Mouse (Mus musculus) heart, embryonic 12.5 days (tissue): ENCODE data around the gene Lipt1. TPM values are rescaled to one million over a fixed set of nuclear protein-coding genes. Genes with fewer than 3 reads are reported as not detected.

ENCODE experiments used
- ATAC-seq: fragments of 200-750 bp; cut with Nextera tagmentation; 2 replicates; pipeline ENCODE4 v1.8.0; 2017; ENCODE audit warnings: moderate TSS enrichment, moderate library complexity; ENCODE audit not compliant: insufficient number of reproducible peaks, low FRiP score
- H3K27ac ChIP-seq: fragments of 300-500 bp; sonication (generic); 2 replicates; pipeline ENCODE4 v1.5.1; 2016; ENCODE audit warnings: mild to moderate bottlenecking, moderate library complexity; ENCODE audit not compliant: poor library complexity, severe bottlenecking
- H3K27me3 ChIP-seq: fragments of 300-500 bp; sonication (generic); replicated peaks from 2 replicates; pipeline ENCODE4 v1.6.1; 2016; ENCODE audit warnings: mild to moderate bottlenecking, moderate library complexity
- H3K36me3 ChIP-seq: fragments of 300-500 bp; sonication (generic); 2 replicates; pipeline ENCODE4 v1.6.1; 2016; ENCODE audit warnings: mild to moderate bottlenecking, moderate library complexity
- H3K4me1 ChIP-seq: fragments of 300-500 bp; sonication (generic); replicated peaks from 2 replicates; pipeline ENCODE4 v1.6.1; 2016; ENCODE audit warnings: mild to moderate bottlenecking
- H3K4me2 ChIP-seq: fragments of 300-500 bp; sonication (generic); 2 replicates; pipeline ENCODE4 v1.6.1; 2016; ENCODE audit warnings: mild to moderate bottlenecking, moderate library complexity
- H3K4me3 ChIP-seq: fragments of 300-500 bp; sonication (generic); 2 replicates; pipeline ENCODE4 v1.5.1; 2016; ENCODE audit warnings: mild to moderate bottlenecking
- H3K9ac ChIP-seq: fragments of 300-500 bp; sonication (generic); 2 replicates; pipeline ENCODE4 v1.6.1; 2016; ENCODE audit warnings: mild to moderate bottlenecking, moderate library complexity
- H3K9me3 ChIP-seq: fragments of 300-500 bp; sonication (generic); replicated peaks from 2 replicates; pipeline ENCODE4 v1.6.1; 2016; ENCODE audit warnings: mild to moderate bottlenecking, moderate library complexity
- WGBS: fragments of 180-500 bp; shearing (Covaris S2); methylation state at CpG from one replicate; pipeline ENCODE4 v1.1.7; 2016; 5-methylcytosine and 5-hydroxymethylcytosine counted together
- polyA plus RNA-seq: library from polyadenylated mRNA; unstranded; fragments of >200 nt; fragmentation: Nextera tagmentation; extraction: Ambion mirVana; gene quantifications from 2 replicates; pipeline ENCODE4 v1.2.1, GENCODE M21; 2016

The Lipt1 gene
- polyA plus RNA-seq: 8.6 and 9.2 TPM in 2 replicates

DNA sequence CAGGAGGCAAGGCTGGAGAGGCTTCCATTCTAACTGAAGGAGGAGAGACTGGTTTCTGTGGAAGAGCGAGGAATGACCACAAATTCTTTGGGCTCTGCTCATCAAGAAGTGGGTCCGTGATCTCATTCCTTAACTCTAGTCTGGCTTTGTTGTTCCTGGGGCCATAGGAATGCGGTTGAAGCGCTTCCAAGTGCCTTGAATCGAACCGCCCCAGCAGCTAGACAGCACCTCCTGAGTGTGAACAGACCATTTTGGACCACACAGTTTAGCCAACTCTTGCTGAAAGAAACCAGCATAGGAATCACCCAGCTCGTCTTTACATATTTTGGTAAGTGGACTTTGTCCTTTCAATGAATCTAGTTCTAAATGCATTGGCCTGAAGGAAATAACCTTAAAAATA lies at the start of gene Lipt1:
Gene Lipt1, plus strand, starts transcription at position 35 of the 400 bp plus-strand sequence.
- Histone ChIP-seq H3K4me3 (peak within 1 kb of the TSS; percentile 68), H3K9ac (peak within 1 kb of the TSS; percentile 67), H3K27ac (peak within 1 kb of the TSS; percentile 53), H3K27me3 (peaks cover 8% of the 10 kb centered on the region; the same call in 1 of the 2 replicates), H3K4me2 (peak within 1 kb of the TSS; percentile 77), H3K36me3 (peaks cover 21% of the 10 kb centered on the region), H3K9me3 (peaks cover 10% of the 10 kb centered on the region), H3K4me1 (peaks cover 6% of the 10 kb centered on the region; the same call in 1 of the 2 replicates)
- ATAC-seq: peak; percentile 49; the same call in 1 of the 2 replicates
- 7% methylated on average over 7 of the region's 7 CpGs for WGBS

DNA sequence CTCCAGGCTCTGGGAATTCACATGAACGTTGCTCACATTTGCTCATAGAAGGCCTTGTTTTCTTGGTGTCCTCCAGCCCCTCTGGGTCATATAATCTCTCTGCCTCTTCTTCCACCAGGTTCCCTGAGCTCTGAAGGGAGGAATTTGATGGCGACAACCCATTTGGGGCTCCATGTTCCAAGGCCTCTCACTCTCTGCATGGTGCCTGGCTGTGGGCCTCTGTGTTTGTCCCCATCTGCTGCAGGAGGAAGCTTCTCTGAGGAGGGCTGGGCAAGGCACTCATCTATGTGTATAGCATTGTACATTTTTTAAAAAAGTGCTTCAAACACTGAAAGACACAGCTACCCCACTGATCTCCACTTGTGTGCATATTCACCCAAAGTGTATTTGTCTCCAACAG lies 39.9 kb upstream of the Lipt1 start:
- H3K27ac ChIP-seq: no peak overlapping the region
- no peaks in the 10 kb centered on the region for H3K9me3 ChIP-seq
- H3K36me3 ChIP-seq: peaks cover 8% of the 10 kb centered on the region
- H3K4me3 ChIP-seq: no peak overlapping the region
- H3K9ac ChIP-seq: no peak overlapping the region
- H3K4me1 ChIP-seq: no peaks in the 10 kb centered on the region
- 49% methylated on average over 2 of the region's 2 CpGs for WGBS
- no peaks in the 10 kb centered on the region for H3K27me3 ChIP-seq
- no peak overlapping the region for H3K4me2 ChIP-seq
- ATAC-seq: no peak

DNA sequence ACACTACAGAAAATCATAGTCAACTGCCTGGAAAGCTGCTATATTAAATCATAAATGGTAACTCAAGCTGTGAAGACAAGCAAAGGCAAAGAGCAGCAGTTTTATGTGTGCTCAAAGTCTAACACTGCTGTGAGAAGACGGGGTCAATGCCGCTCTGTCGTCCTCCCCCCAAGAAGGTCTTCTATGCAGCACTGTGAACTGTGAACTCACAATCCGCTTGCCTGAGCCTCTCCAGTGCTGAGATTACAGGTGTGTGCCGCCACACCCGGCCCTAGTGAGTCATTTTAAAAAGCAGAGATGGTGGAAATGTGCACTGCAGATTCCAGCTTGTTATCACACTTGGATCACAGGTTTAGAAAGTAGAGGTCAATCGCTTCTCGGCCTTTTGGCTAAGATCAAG lies 24.7 kb upstream of the Lipt1 start:
- H3K36me3 ChIP-seq: no peaks in the 10 kb centered on the region
- no peak overlapping the region for H3K4me3 ChIP-seq
- no peak overlapping the region for H3K9ac ChIP-seq
- H3K9me3 ChIP-seq: no peaks in the 10 kb centered on the region
- no peak for ATAC-seq
- no peaks in the 10 kb centered on the region for H3K27me3 ChIP-seq
- no peak overlapping the region for H3K4me2 ChIP-seq
- 73% methylated on average over 8 of the region's 8 CpGs for WGBS
- peaks cover 6% of the 10 kb centered on the region for H3K4me1 ChIP-seq
- H3K27ac ChIP-seq: no peak overlapping the region

DNA sequence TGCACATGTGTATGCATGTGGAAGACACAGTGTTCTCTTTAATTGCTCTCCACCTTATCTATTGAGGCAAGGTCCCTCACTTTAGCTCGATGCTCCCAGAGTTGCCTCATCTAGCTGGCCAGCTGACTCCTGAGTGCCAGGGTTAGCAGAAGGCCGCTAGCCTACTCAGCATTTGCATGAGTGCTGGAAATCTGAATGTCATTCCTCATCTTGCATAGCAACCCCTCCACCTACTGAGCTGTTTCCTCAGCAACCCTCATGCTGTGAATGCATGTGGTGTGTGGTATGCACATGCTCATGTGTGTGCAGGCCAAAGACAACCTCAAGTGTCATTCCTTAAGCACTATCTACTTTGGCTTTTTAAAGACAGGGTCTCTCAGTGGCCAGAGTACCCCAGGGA lies 20.8 kb upstream of the Lipt1 start:
- Histone ChIP-seq H3K9me3 (no peaks in the 10 kb centered on the region), H3K9ac (no peak overlapping the region), H3K27ac (no peak overlapping the region), H3K36me3 (peaks cover 6% of the 10 kb centered on the region; the same call in 1 of the 2 replicates), H3K27me3 (no peaks in the 10 kb centered on the region), H3K4me2 (no peak overlapping the region), H3K4me1 (peaks cover 6% of the 10 kb centered on the region), H3K4me3 (no peak overlapping the region)
- WGBS: 34% methylated on average over 2 of the region's 2 CpGs
- no peak for ATAC-seq

DNA sequence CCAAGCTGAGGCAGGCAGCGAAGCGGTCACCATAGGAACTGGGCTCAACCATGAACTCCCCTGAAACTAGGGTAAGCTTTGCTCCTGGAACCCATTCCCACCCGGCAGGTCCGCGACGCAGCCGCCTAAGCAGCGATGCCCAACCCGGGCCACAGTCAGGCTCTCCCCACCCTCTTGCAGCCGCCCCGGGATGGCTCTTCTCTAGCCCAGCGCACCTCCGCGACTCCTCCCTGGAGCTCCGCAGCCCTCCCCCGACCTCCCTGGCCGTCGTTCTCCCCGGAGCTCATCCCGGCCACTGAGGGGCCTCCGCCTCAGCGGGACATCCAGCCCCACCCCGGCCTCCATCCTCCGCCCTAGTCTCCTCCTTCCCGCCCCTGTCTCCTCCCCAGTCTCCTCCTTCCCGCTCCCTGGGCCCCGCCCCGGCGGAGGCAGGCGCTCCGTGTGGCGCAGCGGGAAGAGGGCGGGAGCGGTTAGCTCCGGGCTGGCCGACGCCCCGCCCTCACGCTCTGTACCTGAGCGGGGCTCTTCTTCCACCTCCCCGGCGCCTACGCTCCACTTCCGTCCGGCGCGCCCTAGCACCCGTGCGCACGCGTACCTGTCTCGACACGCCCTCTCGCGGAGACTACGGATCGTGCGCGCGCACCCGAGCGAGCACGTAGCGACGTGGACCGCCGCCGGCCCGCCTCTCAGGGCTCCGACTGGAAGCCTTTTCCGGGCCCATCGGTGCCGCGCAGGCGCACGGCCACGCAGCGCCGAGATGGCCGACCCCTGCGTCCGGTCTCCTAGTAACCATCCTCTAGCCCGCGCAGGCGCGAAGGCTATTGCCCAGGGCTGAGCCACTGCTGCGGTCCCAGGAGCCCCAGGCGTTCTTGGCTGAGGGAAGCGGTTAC lies 6.8 kb upstream of the Lipt1 start:
- Histone ChIP-seq H3K4me3 (peak overlapping the region; percentile 66), H3K4me2 (peak overlapping the region; percentile 67), H3K4me1 (peaks cover 5% of the 10 kb centered on the region), H3K27ac (peak overlapping the region; percentile 82), H3K27me3 (peaks cover 8% of the 10 kb centered on the region; the same call in 1 of the 2 replicates), H3K9me3 (no peaks in the 10 kb centered on the region), H3K9ac (peak overlapping the region; percentile 74), H3K36me3 (no peaks in the 10 kb centered on the region)
- WGBS: under 1% methylated on average over 89 of the region's 90 CpGs
- peak; percentile 98 for ATAC-seq

DNA sequence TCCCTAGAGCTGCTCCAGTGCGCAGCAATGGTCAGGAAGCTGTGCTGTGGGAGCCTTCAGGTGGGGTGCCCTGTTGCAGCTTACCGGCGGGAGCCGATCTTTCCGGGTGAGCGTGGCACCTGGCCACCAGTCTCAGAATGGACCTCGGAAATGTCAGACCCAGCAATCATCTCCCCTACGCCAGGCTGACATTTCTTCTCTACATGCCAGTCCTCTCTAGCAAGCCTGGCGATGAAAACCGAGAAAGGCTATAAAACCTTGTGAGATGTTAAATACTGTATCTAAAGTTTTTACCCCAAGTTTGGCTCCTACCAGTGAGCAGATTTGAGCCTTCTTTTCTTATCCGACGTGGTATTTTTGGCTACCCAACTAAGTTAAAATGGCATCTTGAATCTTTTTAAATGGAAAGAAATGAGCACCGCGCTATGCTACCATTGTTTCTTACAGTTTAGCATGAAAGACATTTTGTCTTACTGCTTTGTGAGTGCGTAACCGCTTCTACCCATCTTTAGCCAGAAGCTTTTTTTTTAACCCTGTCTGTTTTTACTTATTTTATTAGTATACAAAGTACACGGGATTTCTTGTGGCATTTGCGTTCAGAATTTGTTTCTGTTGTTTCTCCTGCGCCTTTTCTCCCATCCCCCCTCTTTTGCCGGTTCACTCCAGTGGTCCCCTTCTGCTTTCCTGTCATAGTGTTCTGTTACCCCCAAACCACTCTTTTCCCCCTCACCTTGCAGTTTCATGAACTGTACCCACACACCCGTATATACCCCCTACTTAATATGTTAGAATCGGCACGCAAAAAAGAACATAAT lies 5.9 kb upstream of the Lipt1 start:
- H3K27me3 ChIP-seq: peaks cover 8% of the 10 kb centered on the region; the same call in 1 of the 2 replicates
- H3K36me3 ChIP-seq: no peaks in the 10 kb centered on the region
- peaks cover 5% of the 10 kb centered on the region for H3K4me1 ChIP-seq
- H3K9ac ChIP-seq: peak overlapping the region; percentile 71
- peak overlapping the region; percentile 82 for H3K27ac ChIP-seq
- ATAC-seq: no peak
- H3K4me2 ChIP-seq: peak overlapping the region; percentile 67
- peak overlapping the region; percentile 66 for H3K4me3 ChIP-seq
- WGBS: 11% methylated on average over 23 of the region's 23 CpGs
- H3K9me3 ChIP-seq: no peaks in the 10 kb centered on the region

DNA sequence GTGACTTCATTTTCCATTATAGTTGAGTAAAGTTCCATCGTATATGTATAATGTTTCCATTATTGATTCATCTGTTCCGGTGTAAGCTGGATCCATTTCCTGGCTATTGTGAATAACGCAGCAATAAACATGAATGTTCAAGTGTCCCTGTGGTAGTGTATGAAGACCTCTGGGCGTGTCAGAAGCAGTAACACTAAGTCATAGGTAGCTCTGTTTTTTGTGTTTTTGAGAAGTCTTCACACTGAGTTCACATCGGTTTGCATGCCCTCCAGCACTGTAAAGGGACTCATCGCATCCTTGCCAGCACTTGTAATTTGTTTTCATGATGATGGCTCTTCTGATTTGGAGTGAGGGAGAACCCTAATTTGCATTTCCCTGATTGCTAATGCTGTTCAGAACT lies 5.3 kb upstream of the Lipt1 start, which contains the start of gene Tsga10:
Gene Tsga10, minus strand, starts transcription at position 144 of the 400 bp plus-strand sequence.
- Histone ChIP-seq H3K4me3 (peak within 1 kb of the TSS; percentile 66), H3K9me3 (no peaks in the 10 kb centered on the region), H3K9ac (peak within 1 kb of the TSS; percentile 71), H3K4me1 (peaks cover 5% of the 10 kb centered on the region), H3K27ac (peak within 1 kb of the TSS; percentile 82), H3K27me3 (peaks cover 8% of the 10 kb centered on the region; the same call in 1 of the 2 replicates), H3K36me3 (no peaks in the 10 kb centered on the region), H3K4me2 (peak within 1 kb of the TSS; percentile 67)
- ATAC-seq: no peak
- WGBS: 86% methylated on average over 6 of the region's 6 CpGs

DNA sequence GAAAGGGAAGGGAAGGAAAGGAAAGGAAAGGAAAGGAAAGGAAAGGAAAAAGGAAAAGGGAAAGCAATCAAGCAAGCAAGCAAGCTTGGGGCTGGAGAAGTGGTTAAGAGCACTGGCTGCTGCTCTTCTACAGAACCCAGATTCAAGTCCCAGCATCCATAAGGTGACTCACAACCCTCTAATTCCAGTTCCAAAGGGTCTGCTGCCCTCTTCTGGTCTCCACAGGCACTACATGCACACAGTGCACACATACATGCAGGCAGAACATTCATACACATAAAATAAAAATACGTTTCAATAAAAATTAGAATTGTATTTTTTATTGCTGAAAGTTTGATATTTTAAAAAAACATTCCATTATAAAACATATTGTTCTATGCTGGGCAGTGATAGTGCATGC lies 4.5 kb upstream of the Lipt1 start:
- WGBS: 66% methylated on average over 1 of the region's 1 CpGs
- ATAC-seq: no peak
- peaks cover 8% of the 10 kb centered on the region; the same call in 1 of the 2 replicates for H3K27me3 ChIP-seq

DNA sequence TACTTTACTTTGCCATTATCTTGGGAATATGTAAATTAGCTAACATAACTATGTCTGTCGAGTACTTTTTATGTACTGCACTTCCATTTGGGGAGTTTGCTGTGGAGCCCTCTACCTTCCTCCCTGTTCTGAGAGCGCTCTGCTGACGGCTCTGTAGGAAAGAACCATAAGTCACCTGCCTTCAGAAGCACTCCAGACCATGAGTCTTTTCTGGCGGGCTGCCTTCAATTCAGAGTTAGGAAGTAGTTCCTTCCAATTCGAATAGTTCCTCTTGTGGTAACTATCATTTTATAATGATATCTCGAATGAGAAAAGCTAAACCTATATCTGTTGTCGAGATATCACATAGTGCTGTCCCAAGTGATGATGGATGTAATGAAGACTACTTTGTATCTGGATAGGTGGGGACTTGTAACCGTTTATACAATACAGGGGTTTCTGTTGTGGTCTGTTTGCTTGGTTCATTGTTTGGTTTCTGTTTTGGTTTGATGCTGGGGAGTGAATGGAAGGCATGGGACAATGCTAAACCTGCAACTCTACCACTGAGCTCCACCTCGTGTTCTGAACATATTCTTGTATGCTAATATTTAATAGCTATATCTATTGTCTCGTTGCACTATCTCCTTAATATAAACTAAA lies 3.7 kb upstream of the Lipt1 start:
- Histone ChIP-seq H3K27me3 (peaks cover 8% of the 10 kb centered on the region; the same call in 1 of the 2 replicates), H3K4me1 (peaks cover 8% of the 10 kb centered on the region), H3K9ac (no peak overlapping the region), H3K4me2 (no peak overlapping the region), H3K9me3 (no peaks in the 10 kb centered on the region), H3K36me3 (no peaks in the 10 kb centered on the region), H3K4me3 (no peak overlapping the region), H3K27ac (no peak overlapping the region)
- no peak for ATAC-seq
- WGBS: 56% methylated on average over 10 of the region's 10 CpGs

More for the DNA sequence above, 4.5 kb upstream of the Lipt1 start:
- H3K4me1 ChIP-seq: peaks cover 8% of the 10 kb centered on the region
- no peak overlapping the region for H3K4me3 ChIP-seq
- no peak overlapping the region for H3K4me2 ChIP-seq
- H3K36me3 ChIP-seq: no peaks in the 10 kb centered on the region
- H3K9me3 ChIP-seq: no peaks in the 10 kb centered on the region
- H3K9ac ChIP-seq: no peak overlapping the region
- no peak overlapping the region for H3K27ac ChIP-seq

DNA sequence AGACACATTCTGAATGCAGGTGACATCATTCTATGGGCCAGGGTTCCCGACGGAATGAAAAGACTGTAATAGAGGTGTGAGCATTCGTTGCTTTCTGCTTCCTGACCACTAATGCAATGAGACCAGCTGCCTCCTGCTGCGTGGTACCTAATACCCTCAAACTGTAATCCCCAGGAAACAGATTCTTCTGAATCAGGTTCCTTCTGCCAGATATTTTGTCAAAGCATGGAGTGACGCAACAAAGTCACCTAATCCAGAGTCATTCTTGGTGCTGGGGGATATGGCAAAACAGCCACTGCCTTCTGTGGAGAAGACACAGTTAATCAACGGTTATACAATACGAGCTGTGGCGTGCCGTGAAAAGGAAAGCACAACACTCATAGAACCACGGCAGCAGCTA lies 2.9 kb upstream of the Lipt1 start:
- ATAC-seq: no peak
- 59% methylated on average over 10 of the region's 10 CpGs for WGBS
- peaks cover 8% of the 10 kb centered on the region; the same call in 1 of the 2 replicates for H3K27me3 ChIP-seq
- H3K9me3 ChIP-seq: no peaks in the 10 kb centered on the region
- H3K4me1 ChIP-seq: peaks cover 11% of the 10 kb centered on the region
- H3K4me2 ChIP-seq: no peak overlapping the region
- no peak overlapping the region for H3K27ac ChIP-seq
- no peak overlapping the region for H3K9ac ChIP-seq
- no peaks in the 10 kb centered on the region for H3K36me3 ChIP-seq
- H3K4me3 ChIP-seq: no peak overlapping the region
